Comparison of ENCODE assay signal across 14 mouse cellular contexts in genomic region chr1:169917115-169917796, GRCm38 (mm10). TPM values are rescaled to one million over a fixed set of nuclear protein-coding genes. Genes with fewer than 3 reads are reported as not detected.
DNase-seq lines count a peak whose midpoint lies in the region; ATAC-seq and TF ChIP-seq lines count a peak whose summit lies in the region.
"Had no signal": no experiment of that assay in that cellular context is flagged by ENCODE, and none has a peak within 500 bp of the region (broad histone marks: within the 10 kb centered on the region; RNA-seq: fewer than 3 reads in every experiment).

No protein-coding gene starts in this region.

- TF ChIP-seq CTCF in gastrocnemius, adult 2 months (IDR thresholded peaks at IDR 0.05), result no peak
- no peak for TF ChIP-seq CTCF in stomach, postnatal 0 days (IDR thresholded peaks at IDR 0.05; ENCODE audit: low read depth)

- H3K36me3 ChIP-seq in lung, embryonic 16.5 days (ENCODE audit: control insufficient read depth, insufficient read depth, low read length), result no peaks in the 10 kb centered on the region
- H3K36me3 ChIP-seq in limb, embryonic 12.5 days, result no peaks in the 10 kb centered on the region
- H3K36me3 ChIP-seq in stomach, postnatal 0 days (ENCODE audit: control insufficient read depth, insufficient read depth, low read length), result no peaks in the 10 kb centered on the region
- H3K36me3 ChIP-seq: heart, embryonic 12.5 days had no signal

- H3K4me3 ChIP-seq in gastrocnemius, adult 2 months, result no peak overlapping the region; the same call in 1 of the 2 replicates
- H3K4me3 ChIP-seq in lung, embryonic 16.5 days (ENCODE audit: low read length), result no peak overlapping the region
- H3K4me3 ChIP-seq in limb, embryonic 12.5 days (replicated peaks), result no peak overlapping the region
- no peak overlapping the region for H3K4me3 ChIP-seq in stomach, postnatal 0 days (ENCODE audit: low read depth, low read length)
- H3K4me3 ChIP-seq: heart, embryonic 12.5 days had no signal

- H3K27me3 ChIP-seq in lung, embryonic 16.5 days (ENCODE audit: control insufficient read depth, insufficient read depth, low read depth, low read length), result 0 out of 2 replicates have a peak, but pooled peaks cover 2% of the 10 kb centered on the region
- H3K27me3 ChIP-seq in limb, embryonic 12.5 days, result no peaks in the 10 kb centered on the region; the same call in 1 of the 2 replicates
- H3K27me3 ChIP-seq in stomach, postnatal 0 days (ENCODE audit: control insufficient read depth, insufficient read depth, low read length), result no peaks in the 10 kb centered on the region

- H3K9me3 ChIP-seq in lung, embryonic 16.5 days (ENCODE audit: control insufficient read depth, low read length), result no peaks in the 10 kb centered on the region
- no peaks in the 10 kb centered on the region for H3K9me3 ChIP-seq in limb, embryonic 12.5 days
- H3K9me3 ChIP-seq in stomach, postnatal 0 days (ENCODE audit: control insufficient read depth, low read length), result no peaks in the 10 kb centered on the region
- H3K9me3 ChIP-seq: heart, embryonic 12.5 days; megakaryocyte, embryonic 14.5 days had no signal

- no peak for TF ChIP-seq EP300 in stomach, postnatal 0 days (optimal IDR thresholded peaks at IDR 0.05)

- ATAC-seq in lung, embryonic 16.5 days (ENCODE audit: low read depth), result peak; percentile 53
- ATAC-seq in limb, embryonic 12.5 days (ENCODE audit: insufficient number of reproducible peaks, insufficient read depth, low FRiP score, low TSS enrichment, low read depth), result peak; percentile 60
- 0 out of 2 replicates have a peak, but pooled peaks have one; percentile 11 for ATAC-seq in stomach, postnatal 0 days (ENCODE audit: low FRiP score, low TSS enrichment)

- peaks cover 16% of the 10 kb centered on the region for H3K4me1 ChIP-seq in lung, embryonic 16.5 days (replicated peaks; ENCODE audit: control insufficient read depth, insufficient read depth, low read length)
- H3K4me1 ChIP-seq in limb, embryonic 12.5 days (replicated peaks), result peaks cover 13% of the 10 kb centered on the region
- H3K4me1 ChIP-seq in stomach, postnatal 0 days (replicated peaks; ENCODE audit: control insufficient read depth, insufficient read depth), result no peaks in the 10 kb centered on the region

- WGBS in lung, embryonic 16.5 days, result 36% methylated on average over 9 of the region's 9 CpGs
- 39% methylated on average over 9 of the region's 9 CpGs for WGBS in limb, embryonic 12.5 days
- WGBS in stomach, postnatal 0 days, result 49% methylated on average over 9 of the region's 9 CpGs

- no peak overlapping the region for H3K9ac ChIP-seq in lung, embryonic 16.5 days (ENCODE audit: low read length)
- H3K9ac ChIP-seq in limb, embryonic 12.5 days (replicated peaks), result no peak overlapping the region
- H3K9ac ChIP-seq in stomach, postnatal 0 days (ENCODE audit: low read length), result no peak overlapping the region
- H3K9ac ChIP-seq: heart, embryonic 12.5 days had no signal

- no peak for DNase-seq in gastrocnemius, adult 2 months
- no peak for DNase-seq in gastrocnemius, adult 18-20 months (ENCODE audit: low spot score)
- DNase-seq in lung, adult 18-20 months, result no peak
- DNase-seq in stomach, postnatal 0 days (ENCODE audit: low spot score), result no peak
- no peak for DNase-seq in cerebellum, adult 8-10 months
- DNase-seq in layer of hippocampus, adult 8-10 months (ENCODE audit: low spot score in 2 of 2), result no peak
- DNase-seq: cerebellum, adult 9-10 months had no signal

- H3K27ac ChIP-seq in gastrocnemius, adult 2 months, result peak overlapping the region; percentile 32
- H3K27ac ChIP-seq in lung, embryonic 16.5 days (ENCODE audit: low read length), result peak overlapping the region; percentile 26; the same call in 1 of the 2 replicates
- peak overlapping the region; percentile 67; the same call in 1 of the 2 replicates for H3K27ac ChIP-seq in limb, embryonic 12.5 days
- H3K27ac ChIP-seq in stomach, postnatal 0 days (replicated peaks), result no peak overlapping the region

- no peak overlapping the region for H3K4me2 ChIP-seq in lung, embryonic 16.5 days (ENCODE audit: low read depth, low read length)
- peak overlapping the region; percentile 33 for H3K4me2 ChIP-seq in limb, embryonic 12.5 days
- H3K4me2 ChIP-seq in stomach, postnatal 0 days (replicated peaks; ENCODE audit: low read depth), result no peak overlapping the region
- H3K4me2 ChIP-seq: heart, embryonic 12.5 days had no signal

- intact Hi-C loops in gastrocnemius, adult 2 months (cut with DNase I), result loop anchor here (10.0 kb wide), 1 partner anchor 172 kb away; the partner anchor contains the start of gene Rgs4

RNA-seq across cellular contexts. Expression of gene Ccdc190, which starts 11.2 kb away (rescaled TPM):
- not detected for total RNA-seq in gastrocnemius, adult 2 months (2021)
- total RNA-seq in gastrocnemius, adult 18-20 months (2021), result not detected
- polyA plus RNA-seq in lung, embryonic 16.5 days (2015; fragmentation: Nextera tagmentation; extraction: Ambion mirVana), result 0.35 and 0.44 TPM in 2 replicates
- polyA plus RNA-seq in limb, embryonic 12.5 days (2016; fragmentation: Nextera tagmentation; extraction: Ambion mirVana), result not detected in 2 replicates
- polyA plus RNA-seq in stomach, postnatal 0 days (2015; fragmentation: Nextera tagmentation; extraction: Ambion mirVana), result 0.08 and 0.11 TPM in 2 replicates
- total RNA-seq in layer of hippocampus, adult 8-10 months (2022), result 10 to 100 TPM; 26.7 to 32.0 (median 27.5) TPM
- total RNA-seq: gastrocnemius, postnatal 25 days; hematopoietic stem cell, adult 5-6 weeks had no signal
- polyA plus RNA-seq: heart, embryonic 12.5 days; spleen, adult 2 months had no signal

RNA-seq across cellular contexts. Expression of gene Hsd17b7, which starts 51.8 kb away (rescaled TPM):
- total RNA-seq in gastrocnemius, adult 2 months (2021), result 1 to 10 TPM; 5.2 to 9.5 TPM
- total RNA-seq in gastrocnemius, adult 18-20 months (2021), result 10 to 100 TPM; 11.1 to 15.4 TPM
- 10.1 and 11.0 TPM in 2 replicates for polyA plus RNA-seq in lung, embryonic 16.5 days (2015; fragmentation: Nextera tagmentation; extraction: Ambion mirVana)
- polyA plus RNA-seq in limb, embryonic 12.5 days (2016; fragmentation: Nextera tagmentation; extraction: Ambion mirVana), result 15.5 and 16.5 TPM in 2 replicates
- polyA plus RNA-seq in stomach, postnatal 0 days (2015; fragmentation: Nextera tagmentation; extraction: Ambion mirVana), result 28.9 and 38.8 TPM in 2 replicates
- 10 to 100 TPM; 14.9 to 19.0 (median 17.0) TPM for total RNA-seq in layer of hippocampus, adult 8-10 months (2022)

Comparison
In these comparisons a context has a peak if more than half of its experiments do, and no peak if none do; other contexts are left out.
1. RNA of gene Ccdc190, which starts 11.2 kb away (total RNA-seq): 26.7 to 32.0 TPM in layer of hippocampus, adult 8-10 months; not detected in gastrocnemius, adult 18-20 months and not detected in gastrocnemius, adult 2 months; every median in the first group is over 10 times any median in the second.
2. Peak in every context shown above with its lines, with median percentiles within 50 percentile points of each other: ATAC-seq.